Mouse (Mus musculus) E14TG2a.4 (cell line): ENCODE measurements around the gene Celf5.

Experiments used
- CTCF ChIP-seq: conservative IDR thresholded peaks from 2 replicates; pipeline ENCODE4 v1.5.1; 2014; ENCODE audit warnings: low read length
- POU5F1 ChIP-seq: IDR thresholded peaks from 2 replicates; pipeline ENCODE4 v1.6.1; 2014; ENCODE audit warnings: low read length, borderline replicate concordance

DNA sequence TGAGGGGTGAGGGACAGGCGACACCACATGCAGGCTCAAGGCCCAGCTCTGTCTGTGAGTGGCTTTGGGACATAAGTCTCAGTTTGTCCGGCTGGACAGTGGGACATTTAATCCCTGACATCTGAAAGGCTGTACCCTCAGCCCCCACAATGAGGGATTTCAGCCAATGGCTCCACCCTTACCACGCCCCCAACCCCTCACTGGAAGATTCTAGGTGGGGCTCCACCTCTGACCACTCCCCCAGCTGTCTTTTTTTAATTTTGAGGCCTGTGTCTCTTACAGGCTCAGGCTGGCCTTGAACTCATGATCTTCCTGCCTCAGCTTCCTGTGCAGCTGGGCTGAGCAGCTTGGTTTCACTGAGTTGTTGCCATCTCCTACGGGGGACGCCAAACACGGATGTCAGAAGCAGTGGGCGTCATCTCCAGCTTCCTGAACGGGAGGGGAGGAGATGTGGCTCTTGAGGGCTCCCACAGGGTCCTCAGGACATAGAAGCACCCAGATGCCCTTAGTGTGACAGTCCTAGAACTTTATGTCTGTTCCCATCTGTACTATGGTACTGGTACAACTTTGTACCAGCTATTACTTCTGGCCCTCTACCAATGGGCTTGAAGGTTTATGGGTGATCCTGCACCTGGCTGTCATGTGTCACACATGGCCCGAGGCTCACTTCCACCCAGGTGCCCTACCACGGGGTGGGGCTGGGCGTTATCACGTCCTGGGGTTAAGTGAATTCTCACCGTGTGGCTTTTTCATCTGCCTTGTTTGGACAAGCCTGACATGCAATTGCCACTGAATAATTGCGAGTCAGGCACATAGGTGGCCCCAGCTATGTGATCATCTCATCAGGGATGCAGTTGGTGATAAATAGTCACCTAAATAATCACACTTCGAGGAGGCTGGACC lies 47.9 kb downstream of the Celf5 start:
- TF ChIP-seq CTCF: no peak
- TF ChIP-seq POU5F1: no peak
